Mouse (Mus musculus): Measurements from ENCODE around the gene Dbn1. TPM values are rescaled to one million over a fixed set of nuclear protein-coding genes. Genes with fewer than 3 reads are reported as not detected.
"Not testable (repeated sequence)": the region's sequence is repeated elsewhere in the genome, so short reads cannot be mapped to it uniquely, and the experiment has no call there.

The Dbn1 gene
- total RNA-seq, 2 experiments from 2014 or later: 623 to 643 TPM

DNA sequence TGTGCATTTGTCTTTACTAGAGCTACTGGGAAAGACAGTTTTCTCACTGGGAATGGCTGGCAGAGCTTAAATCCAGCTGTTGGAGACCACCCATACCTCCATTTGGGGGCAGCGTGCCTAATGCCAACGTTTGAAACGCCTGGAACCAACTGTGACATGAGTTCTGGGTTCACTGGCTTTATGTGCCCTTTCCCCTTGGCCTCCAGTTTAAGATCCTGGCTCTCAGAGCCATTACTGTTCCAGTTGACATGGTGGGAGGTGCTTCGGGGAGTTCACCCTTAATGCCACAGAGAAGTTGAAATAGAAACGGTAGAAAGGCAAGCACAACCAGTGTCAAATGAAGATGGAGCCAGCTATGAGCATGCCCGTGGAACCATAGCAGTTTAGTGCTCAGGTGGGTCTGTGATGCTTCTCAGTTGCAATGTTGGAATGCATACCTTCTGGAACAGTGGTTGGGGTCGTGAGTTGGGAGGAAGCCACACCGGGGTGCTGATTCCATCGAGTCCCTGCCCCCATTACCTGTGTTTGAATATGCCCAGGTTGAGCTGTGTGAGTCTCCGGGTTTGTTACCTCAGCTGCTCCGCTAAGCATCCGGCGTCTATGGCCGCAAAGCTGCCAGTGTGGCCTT lies 24.4 kb downstream of the Dbn1 start:
- intact Hi-C loops (cut with DNase I): no loop called here
- no peak for DNase-seq

DNA sequence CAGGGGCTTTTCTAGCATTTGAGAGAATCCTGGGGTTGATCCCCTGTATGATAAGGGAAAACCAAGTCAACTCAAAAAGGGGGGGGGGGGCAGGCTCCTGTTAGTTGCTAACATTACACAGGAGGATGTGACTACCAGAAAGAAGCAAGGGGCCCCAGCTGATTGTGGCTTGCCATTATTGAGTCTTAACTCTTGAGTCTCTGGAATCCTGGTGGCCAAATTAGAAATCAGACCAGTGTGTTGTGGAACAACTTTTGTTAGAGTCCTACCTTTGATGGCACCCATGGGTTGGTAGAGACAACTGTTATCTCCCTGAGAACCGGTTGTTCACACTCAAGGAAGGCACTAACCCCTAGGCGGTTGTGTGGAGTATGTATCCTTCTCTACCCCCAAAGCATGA lies 24.9 kb downstream of the Dbn1 start:
- intact Hi-C loops (cut with DNase I): no loop called here
- DNase-seq: no peak

DNA sequence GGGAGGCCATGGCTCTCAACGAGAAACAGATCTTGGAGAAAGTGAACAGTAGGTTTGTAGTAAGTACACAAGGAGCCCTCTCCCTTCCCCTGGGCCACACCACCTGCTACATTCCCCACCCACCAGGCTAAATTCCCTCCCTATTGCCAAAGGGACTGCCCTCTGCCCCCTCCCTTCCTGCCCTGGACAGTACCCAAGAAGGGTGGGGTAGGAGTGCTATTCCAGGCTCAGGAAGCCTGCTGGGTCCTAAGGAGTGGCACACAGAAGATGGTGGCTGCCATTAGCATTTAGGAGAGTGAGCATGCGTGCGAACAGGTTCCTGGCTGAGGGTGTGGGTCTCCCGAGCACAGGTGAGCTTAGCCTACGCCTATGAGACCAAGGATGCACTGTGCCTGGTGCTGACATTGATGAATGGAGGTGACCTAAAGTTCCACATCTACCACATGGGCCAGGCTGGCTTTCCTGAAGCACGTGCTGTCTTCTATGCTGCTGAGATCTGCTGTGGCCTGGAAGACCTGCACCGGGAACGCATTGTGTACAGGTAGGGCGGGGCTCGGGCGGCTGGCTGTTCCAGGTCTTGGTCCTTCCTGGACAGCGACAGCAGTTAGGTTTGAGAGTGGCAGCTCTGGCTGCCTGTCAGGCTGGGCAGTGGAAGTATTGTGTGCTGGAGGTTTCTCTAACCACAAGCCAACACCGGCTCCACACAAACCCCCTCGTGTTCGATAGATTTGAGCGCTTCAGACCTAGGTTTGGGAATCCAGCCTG lies 35.9 kb downstream of the Dbn1 start:
- no peak for DNase-seq
- intact Hi-C loops (cut with DNase I): no loop called here

DNA sequence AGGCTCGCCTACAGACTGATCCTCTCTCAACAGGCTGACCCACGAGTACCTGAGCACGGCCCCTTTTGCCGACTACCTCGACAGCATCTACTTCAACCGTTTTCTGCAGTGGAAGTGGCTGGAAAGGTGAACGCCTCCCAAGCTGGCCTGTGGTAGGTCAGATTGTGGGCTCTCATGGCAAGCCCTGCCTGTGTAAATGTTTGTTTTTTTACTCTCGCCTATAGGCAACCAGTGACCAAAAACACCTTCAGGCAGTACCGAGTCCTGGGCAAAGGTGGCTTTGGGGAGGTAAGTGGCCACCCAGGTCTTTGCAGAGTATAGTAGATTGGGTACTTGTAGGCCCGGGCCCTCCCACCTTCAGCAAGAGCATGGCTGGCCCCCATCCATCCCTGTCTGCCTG lies 36.6 kb downstream of the Dbn1 start:
- intact Hi-C loops (cut with DNase I): no loop called here
- no peak for DNase-seq

DNA sequence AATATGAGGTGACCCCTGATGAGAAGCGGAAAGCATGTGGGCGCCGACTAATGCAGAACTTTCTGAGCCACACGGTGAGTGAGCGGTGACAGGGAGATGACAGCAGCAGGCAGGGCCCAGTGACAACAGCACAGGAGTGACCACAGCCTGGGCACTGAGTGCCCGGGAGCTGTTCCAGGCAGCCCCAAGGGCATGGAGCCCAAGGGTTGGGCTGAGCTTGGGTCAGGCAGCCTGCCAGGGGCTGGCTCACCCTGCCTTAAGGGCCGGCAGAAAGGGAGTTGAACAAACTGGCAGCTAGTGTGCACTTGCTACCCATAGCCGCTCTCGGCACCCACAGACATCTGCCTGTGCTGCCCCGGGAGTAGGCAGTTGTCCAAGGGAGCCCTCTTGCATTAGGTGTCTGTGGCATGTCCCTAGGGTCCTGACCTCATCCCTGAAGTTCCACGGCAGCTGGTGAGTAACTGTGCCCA lies 37.4 kb downstream of the Dbn1 start:
- peak; percentile 84 for DNase-seq
- intact Hi-C loops (cut with DNase I): no loop called here

DNA sequence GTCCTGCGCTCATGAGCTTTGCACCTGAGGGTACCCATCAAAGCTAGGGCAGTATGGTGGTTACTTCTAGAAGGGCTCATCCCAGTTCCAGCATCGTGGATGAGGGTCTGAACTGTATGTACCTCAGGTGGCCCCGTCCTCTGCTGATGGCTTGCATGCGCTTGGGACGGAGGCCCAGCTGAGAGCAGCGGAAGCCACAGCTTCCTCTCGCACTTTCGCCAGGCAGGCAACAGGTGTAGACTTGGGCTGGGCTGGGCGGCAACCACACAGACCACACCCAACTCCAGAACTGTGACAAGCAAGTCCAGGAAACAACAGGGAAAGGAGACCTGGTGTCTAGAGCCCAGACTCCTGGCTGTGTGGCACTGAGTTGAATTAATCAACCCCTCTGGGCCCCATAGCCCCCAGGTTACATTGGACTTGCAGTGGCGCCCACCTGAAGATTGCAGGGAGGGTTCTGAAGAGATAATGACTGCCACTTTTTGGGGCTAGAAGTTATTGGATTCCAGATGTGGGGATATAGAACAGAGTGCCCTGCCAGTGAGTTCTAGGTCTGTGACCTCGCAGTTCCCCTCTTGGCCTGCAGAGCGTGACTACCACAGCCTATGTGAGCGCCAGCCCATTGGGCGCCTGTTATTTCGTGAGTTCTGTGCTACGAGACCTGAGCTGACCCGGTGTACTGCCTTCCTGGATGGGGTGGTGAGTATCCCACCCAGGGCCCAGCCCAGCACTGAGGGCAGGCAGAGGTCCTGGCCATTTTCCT lies 38.1 kb downstream of the Dbn1 start:
- intact Hi-C loops (cut with DNase I): no loop called here
- no peak for DNase-seq

DNA sequence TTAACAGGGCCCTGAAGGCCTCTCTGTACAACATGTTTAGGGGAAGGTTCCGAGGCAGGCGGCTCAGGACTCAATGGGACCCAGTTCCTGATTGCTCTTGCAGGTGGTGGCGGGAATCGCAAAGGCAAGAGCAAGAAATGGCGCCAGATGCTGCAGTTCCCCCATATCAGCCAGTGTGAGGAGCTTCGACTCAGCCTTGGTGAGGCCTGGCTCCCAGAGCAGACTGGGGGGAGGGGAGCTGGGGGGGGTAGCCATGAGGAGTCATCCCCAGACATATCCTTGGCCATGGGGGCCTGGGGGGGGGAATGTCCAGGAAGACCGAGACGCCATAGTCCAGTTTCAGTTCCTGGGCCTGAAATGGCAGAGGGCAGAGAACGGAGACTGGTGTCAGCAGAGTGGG lies 38.7 kb downstream of the Dbn1 start:
- intact Hi-C loops (cut with DNase I): no loop called here
- no peak for DNase-seq

DNA sequence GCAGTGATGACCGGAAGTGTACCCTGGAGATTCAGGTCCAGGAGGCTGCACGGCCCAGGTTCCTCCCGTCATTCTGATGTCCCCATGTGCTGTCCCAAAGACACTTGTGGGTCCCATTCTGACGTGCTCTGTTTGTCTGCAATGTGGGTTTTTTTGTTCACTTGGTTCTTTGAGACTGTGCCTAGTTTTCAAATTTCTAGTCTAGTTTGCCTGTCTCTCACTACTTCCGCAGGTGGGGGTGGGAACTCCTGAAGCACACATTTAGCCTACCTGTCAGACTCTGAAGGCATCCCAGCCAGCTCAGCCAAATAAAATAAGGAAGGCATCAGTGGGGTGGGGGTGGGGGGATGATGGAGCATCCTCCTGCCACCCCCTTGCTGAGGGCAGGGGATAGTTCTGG lies 39.8 kb downstream of the Dbn1 start:
- no peak for DNase-seq

DNA sequence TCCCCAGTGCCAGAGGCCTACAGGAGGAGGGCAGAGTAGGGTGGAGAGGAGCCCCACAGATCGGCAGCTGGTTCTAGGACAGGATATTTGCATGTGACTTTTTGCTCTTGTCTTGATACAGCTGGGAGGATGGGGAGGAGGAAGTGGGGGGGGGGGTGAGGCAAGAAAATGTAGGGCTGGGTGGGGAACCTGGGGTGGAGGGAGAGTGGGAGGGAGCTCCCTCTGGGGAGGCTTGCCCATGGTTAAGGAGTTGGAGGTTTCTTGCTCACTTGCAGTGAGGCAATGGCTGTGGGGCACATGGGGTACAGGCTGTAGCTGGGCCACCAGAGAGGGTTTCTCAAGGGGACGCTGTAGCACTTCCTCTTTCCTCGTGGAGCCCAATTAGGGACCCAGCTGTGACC lies 40.4 kb downstream of the Dbn1 start:
- no peak for DNase-seq
- intact Hi-C loops (cut with DNase I): no loop called here

More for the DNA sequence above, 39.8 kb downstream of the Dbn1 start:
- intact Hi-C loops (cut with DNase I): no loop called here

DNA sequence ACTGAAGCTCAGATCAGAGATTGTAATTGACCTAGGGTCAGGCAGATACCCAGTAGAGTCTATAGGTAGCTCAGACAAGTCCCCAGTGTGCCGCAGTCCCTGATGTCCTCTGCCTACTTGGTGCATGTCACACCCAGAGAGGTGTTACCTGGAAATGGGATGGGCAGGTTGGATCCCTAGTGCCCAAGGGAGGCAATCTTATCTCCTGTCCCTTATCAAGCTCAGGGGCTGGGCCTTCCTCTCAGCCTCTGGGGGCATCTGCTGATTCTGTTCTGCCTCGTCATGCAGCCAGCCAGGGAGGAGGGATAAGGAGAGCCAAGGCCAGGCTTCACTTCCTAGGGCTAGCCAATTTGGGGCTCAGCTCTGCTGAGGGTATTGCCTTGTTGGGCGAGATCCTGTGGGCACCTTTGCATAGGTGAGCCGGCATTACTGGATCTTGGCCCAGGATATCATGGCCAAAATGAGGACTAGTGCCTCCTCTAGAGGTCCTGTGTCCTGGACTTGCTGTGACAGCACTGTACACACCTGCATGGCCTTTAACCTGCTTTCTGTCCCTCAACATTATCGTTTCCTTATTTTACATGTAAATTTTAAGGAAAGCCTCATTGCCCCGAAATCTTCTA lies 41.3 kb downstream of the Dbn1 start:
- intact Hi-C loops (cut with DNase I): no loop called here

DNA sequence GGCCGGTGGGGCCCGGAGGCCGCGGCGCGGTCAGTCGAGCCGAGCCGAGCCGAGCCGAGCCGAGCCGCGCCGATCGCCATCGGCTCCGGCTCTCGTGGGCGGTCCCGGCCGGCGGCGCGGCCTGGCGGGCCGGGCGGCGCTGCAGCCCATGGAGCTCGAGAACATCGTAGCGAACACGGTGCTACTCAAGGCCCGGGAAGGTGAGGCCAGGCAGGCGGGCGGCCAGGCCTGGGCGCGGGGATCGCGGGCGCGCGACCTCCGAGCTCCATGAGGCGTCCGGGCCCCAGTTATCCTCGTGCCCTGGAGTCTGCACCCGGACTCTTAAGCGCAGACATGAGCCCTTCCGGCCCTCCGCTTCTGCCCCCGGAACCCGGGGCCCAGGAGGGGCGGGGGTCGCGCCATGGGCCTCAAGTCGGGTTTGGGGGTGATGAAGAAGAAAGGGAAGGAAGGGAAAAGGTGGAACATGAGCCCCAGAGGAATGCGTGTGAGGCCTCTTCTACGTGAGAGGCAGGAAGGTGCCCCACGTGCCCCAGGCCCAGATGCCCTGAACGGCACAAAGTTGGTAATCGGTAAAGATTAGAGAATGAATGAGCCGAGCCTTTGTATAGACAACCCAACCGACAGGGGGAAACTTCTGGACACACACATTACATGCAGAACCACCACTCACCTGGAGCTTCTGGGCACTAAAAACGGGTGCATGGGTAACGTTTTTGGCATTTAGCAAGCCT lies 42.4 kb downstream of the Dbn1 start:
- DNase-seq: no peak
- intact Hi-C loops (cut with DNase I): no loop called here

More for the DNA sequence above, 41.3 kb downstream of the Dbn1 start:
- DNase-seq: no peak

DNA sequence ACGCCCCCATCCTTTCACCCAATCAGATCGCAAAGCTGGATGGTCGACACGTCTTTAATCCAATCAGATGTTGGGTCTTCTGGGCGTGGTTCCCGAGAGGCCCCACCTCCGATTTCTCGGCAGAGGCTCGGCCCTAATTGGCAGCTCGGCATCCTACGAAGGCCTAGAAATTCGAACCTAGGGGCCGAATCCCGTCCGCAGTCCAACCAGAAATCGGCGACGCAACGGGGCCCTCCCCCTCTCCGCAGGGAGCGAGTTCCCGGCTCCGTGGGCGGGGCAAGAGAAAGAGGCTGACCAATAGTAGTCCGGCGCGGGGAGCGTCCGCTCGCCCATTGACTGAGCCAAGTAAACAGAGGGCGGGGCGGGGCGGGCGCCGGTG lies 43.0 kb downstream of the Dbn1 start, which contains the start of gene Grk6:
Grk6 (plus strand) TSS at position 136 of the 379 bp plus-strand sequence.
- intact Hi-C loops (cut with DNase I): no loop called here
- peak; percentile 100 for DNase-seq

DNA sequence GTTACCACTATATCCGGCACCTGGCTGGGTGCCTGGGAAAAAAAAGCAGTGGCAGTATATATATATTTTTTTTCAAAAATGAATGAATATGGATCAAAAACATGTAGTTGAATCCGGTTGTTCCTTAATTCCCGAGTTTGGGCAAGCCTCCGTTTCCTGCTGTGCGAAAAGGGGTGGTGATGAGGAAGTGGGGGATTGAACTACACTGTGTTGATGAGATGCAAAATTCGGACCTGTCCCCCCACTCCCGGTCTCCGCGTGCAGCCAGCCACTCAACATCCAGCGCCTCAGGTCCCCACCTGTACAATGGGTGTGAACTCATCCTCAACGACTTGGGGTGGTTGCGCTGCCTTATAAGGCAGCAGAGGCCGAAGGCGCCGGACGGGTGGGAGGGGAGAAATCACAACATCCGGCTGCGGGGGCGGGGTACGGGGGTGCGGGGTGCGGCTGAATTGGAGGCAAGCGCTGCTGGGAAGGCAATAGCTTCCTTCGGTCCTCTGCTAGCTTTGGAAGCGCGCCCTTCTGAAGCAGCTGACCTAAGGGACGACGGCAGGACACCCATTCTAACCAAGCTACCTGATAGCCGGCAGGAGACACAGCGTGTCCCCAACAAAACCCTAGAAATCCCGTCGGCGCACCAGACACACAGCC lies 43.5 kb downstream of the Dbn1 start:
- DNase-seq: peak; percentile 41
- intact Hi-C loops (cut with DNase I): no loop called here

DNA sequence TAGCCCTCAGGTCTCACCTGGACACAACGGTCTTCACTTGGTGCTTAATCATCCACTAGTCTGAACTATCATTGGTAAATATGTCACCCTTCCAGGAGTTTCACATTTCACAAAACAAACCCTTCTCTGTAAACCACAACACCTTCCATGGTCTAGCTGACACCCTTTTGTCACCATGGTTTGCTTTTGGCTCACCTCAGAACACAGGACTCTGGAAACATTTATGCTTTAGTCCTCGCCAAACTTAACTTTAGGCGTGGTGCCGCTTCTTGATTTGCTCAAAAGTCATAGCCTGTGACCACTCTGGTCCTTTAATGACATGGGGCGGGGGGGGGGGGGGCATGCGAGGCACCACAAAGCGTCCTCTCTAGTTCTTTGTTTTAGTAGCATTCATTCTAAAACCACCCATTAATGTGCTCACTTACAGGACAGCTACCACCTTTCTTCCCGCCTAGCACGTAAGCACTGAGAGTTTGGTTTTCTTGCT lies 44.1 kb downstream of the Dbn1 start:
- no peak for DNase-seq
- intact Hi-C loops (cut with DNase I): no loop called here

DNA sequence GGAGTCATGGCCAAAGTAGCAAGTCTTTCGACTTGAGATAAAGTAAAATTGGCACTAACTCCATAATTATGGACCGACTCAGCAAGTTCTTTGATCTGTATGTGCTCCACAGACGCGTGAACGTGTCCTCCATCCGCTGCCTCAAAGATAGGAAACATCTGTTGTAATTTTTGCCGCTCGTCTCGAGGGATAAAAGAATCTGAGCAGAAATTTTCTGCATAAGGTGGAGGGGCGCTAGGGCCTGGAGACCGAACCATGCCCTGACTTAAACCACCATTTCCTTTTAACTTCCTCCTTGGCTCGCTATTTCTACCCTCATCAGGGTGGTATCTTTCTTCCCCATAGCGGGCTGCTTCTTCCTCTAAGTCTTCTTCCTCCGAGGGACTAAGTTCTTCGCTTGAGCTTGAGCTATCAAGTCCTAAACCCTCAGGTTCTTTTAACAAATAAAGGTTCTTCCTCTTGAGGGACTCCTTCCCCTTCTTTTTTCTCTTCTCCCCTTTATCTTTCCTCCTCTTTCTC lies 50.7 kb downstream of the Dbn1 start:
- intact Hi-C loops (cut with DNase I); DNase-seq: not testable (repeated sequence)

DNA sequence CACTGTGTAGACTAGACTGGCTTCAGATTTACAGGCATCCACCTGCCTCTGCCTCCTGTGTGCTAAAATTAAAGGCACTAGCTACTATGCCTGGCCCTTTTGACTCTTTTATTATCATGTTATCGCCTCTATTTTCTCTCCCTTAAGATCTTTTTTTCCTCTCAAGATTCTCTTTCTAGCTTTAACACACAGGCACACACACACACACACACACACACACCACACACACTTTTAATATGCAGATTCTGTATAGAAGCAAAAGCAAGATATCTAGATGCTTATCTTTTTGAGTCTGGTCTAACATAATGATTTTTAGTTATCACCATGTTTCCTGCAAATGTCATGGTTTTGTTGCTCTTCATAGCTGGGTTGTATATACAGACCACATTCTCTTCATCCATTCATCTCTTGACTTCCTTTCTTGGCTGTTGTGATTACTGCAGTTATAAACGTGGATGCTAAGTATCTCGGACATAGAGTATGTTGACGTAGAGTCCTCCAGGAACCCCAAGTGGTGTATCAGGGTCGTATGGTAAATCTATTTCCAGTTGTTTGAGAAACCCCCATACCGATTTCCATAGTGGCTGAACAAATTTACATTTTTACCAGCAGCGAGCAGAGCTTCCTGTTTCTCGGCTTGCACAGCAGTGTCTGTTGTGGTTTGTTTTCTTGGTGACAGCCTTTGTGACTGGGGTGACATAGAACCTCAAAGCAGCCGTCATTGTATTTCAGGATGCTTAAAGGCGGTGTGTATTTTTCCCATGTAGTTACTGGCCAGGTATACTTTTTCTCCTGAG lies 55.8 kb downstream of the Dbn1 start:
- intact Hi-C loops (cut with DNase I): no loop called here
- no peak for DNase-seq

DNA sequence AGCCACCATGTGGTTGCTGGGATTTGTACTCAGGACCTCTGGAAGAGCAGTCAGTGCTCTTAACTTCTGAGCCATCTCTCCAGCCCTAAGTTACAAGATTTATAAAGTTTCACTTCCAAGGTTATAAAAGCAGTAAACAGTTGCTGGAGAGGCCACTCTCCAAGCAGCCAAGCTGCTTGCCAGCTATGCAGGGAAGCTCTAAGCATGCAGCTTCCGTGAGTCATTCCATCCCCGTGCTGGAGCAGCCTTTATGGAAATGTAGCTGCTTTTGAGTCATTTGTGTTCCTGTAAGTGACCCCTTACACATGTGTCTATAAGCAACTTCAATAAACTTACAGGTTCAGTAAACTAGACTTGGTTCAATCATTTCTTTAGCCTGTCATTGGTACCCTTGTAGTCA lies 57.3 kb downstream of the Dbn1 start:
- DNase-seq: no peak
- intact Hi-C loops (cut with DNase I): no loop called here

DNA sequence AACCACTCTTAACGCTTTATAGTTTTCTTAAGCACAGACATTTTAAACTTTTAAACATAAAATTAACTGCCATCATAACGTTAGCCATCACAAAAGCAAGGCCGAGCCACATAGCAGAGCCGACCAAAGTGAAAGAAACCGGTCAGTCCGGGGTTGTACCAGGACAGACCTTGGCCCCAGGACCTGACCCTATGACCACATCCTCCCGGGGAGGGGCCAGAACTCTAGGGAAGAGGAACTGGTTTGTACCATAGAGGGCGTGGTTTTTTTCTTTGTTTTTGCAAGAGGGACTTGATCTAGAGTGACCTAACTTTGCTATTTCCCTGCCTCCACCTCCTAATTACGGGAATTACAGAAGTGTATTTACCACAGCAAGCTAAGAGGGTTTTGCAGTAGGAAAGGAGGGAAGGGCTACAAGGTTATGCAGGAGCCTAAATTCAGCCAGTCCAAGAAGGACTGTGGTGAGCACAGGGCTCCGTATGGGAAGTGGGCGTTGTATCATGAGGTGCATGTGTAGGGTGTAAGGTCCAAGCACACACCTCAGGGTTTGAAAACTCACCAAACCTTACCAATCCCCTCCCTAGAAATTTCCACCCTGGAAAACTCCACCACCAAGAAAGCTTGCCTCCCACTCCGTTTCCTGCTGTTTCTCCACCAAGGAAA lies 58.6 kb downstream of the Dbn1 start:
- intact Hi-C loops (cut with DNase I): no loop called here
- no peak for DNase-seq

Data from left cerebral cortex, postnatal 4 days (tissue).